Mouse (Mus musculus) thymus, adult 2 months (tissue): ENCODE measurements around the gene Bmf. TPM values are rescaled to one million over a fixed set of nuclear protein-coding genes. Genes with fewer than 3 reads are reported as not detected.
A peak's percentile ranks its signal among the peaks of the same experiment; 100 is the strongest.

Source experiments
- DNase-seq: peaks from one replicate; pipeline ENCODE4 v3.0.0; 2021
- H3K27ac ChIP-seq: fragments of 200-500 bp; 2 replicates; pipeline ENCODE4 v1.5.1; 2012; ENCODE audit warnings: low read length, control low read depth; ENCODE audit not compliant: control insufficient read depth, insufficient read depth
- H3K27me3 ChIP-seq: fragments of 200-500 bp; 2 replicates; pipeline ENCODE4 v1.6.1; 2012; ENCODE audit warnings: mild to moderate bottlenecking, low read length, moderate library complexity, mixed read lengths; ENCODE audit not compliant: control insufficient read depth, insufficient read depth
- H3K36me3 ChIP-seq: fragments of 200-500 bp; 2 replicates; pipeline ENCODE4 v1.6.1; 2012; ENCODE audit warnings: mild to moderate bottlenecking, low read length, moderate library complexity; ENCODE audit not compliant: control insufficient read depth, insufficient read depth
- H3K4me1 ChIP-seq: fragments of 200-500 bp; replicated peaks from 2 replicates; pipeline ENCODE4 v1.6.1; 2012; ENCODE audit warnings: low read length; ENCODE audit not compliant: control insufficient read depth, insufficient read depth
- H3K4me3 ChIP-seq: fragments of 200-500 bp; 2 replicates; pipeline ENCODE4 v1.5.1; 2012; ENCODE audit warnings: mild to moderate bottlenecking, low read length, control low read depth, moderate library complexity; ENCODE audit not compliant: control insufficient read depth, insufficient read depth
- CTCF ChIP-seq: fragments of 200-500 bp; IDR thresholded peaks from 2 replicates; pipeline ENCODE4 v1.5.1; 2012; ENCODE audit warnings: mild to moderate bottlenecking, control low read depth, low read length, moderate library complexity, borderline replicate concordance; ENCODE audit not compliant: control insufficient read depth, poor library complexity, insufficient read depth; ENCODE audit errors: extremely low read depth
- POLR2A ChIP-seq: fragments of 200-500 bp; IDR thresholded peaks from 2 replicates; pipeline ENCODE4 v1.6.1; 2012; ENCODE audit warnings: mild to moderate bottlenecking, low read length, control low read depth, moderate library complexity; ENCODE audit not compliant: control insufficient read depth, poor library complexity, insufficient read depth; ENCODE audit errors: extremely low read depth
- WGBS: fragments of 180-500 bp; shearing (Covaris S2); methylation state at CpG from one replicate; pipeline ENCODE4 v1.1.7; 2018; 5-methylcytosine and 5-hydroxymethylcytosine counted together
- polyA plus RNA-seq: library from polyadenylated mRNA; depleted of rRNA; stranded (reverse); fragments of >200 nt; gene quantifications from 2 replicates; pipeline ENCODE4 v1.2.3, GENCODE M21; 2012

The Bmf gene
- polyA plus RNA-seq, 1 experiment, result 67.3 TPM

- DNase-seq, result no peak
- no peaks in the 10 kb centered on the region for H3K36me3 ChIP-seq
Observed at GRCm38 (mm10) chr2:118512418-118513377, 36.8 kb downstream of the Bmf start.

GRCm38 (mm10) chr2:118511779-118512417 is 37.6 kb downstream of the Bmf start:
- Histone ChIP-seq H3K36me3 (no peaks in the 10 kb centered on the region), H3K27me3 (no peaks in the 10 kb centered on the region), H3K27ac (no peak overlapping the region), H3K4me3 (no peak overlapping the region), H3K4me1 (peaks cover 12% of the 10 kb centered on the region)
- WGBS, result 47% methylated on average over 11 of the region's 11 CpGs
- TF ChIP-seq POLR2A, result no peak
- no peak for TF ChIP-seq CTCF
- no peak for DNase-seq

More at GRCm38 (mm10) chr2:118512418-118513377, 36.8 kb downstream of the Bmf start:
- Histone ChIP-seq H3K27me3 (no peaks in the 10 kb centered on the region), H3K4me3 (no peak overlapping the region), H3K27ac (no peak overlapping the region), H3K4me1 (peaks cover 12% of the 10 kb centered on the region)
- 83% methylated on average over 16 of the region's 16 CpGs for WGBS
- no peak for TF ChIP-seq CTCF
- no peak for TF ChIP-seq POLR2A

- WGBS, result 93% methylated on average over 29 of the region's 29 CpGs
- H3K4me3 ChIP-seq, result no peak overlapping the region
- H3K27me3 ChIP-seq, result no peaks in the 10 kb centered on the region
- no peaks in the 10 kb centered on the region for H3K36me3 ChIP-seq
- H3K27ac ChIP-seq, result no peak overlapping the region
- TF ChIP-seq POLR2A, result no peak
- TF ChIP-seq CTCF, result no peak
- peaks cover 12% of the 10 kb centered on the region for H3K4me1 ChIP-seq
- no peak for DNase-seq
Observed at GRCm38 (mm10) chr2:118510447-118511310, 38.8 kb downstream of the Bmf start.

- H3K27me3 ChIP-seq, result no peaks in the 10 kb centered on the region
- peaks cover 19% of the 10 kb centered on the region for H3K4me1 ChIP-seq
- WGBS, result 95% methylated on average over 8 of the region's 8 CpGs
- no peak for TF ChIP-seq POLR2A
- TF ChIP-seq CTCF, result no peak
- H3K27ac ChIP-seq, result no peak overlapping the region
- DNase-seq, result no peak
- H3K36me3 ChIP-seq, result no peaks in the 10 kb centered on the region
- H3K4me3 ChIP-seq, result no peak overlapping the region
Observed at GRCm38 (mm10) chr2:118509688-118510446, 39.6 kb downstream of the Bmf start.

- peaks cover 15% of the 10 kb centered on the region for H3K4me1 ChIP-seq
- WGBS, result 94% methylated on average over 7 of the region's 7 CpGs
- no peak for DNase-seq
- no peak for TF ChIP-seq CTCF
- no peak for TF ChIP-seq POLR2A
- H3K4me3 ChIP-seq, result no peak overlapping the region
- no peaks in the 10 kb centered on the region for H3K36me3 ChIP-seq
- no peaks in the 10 kb centered on the region for H3K27me3 ChIP-seq
- no peak overlapping the region for H3K27ac ChIP-seq
Observed at GRCm38 (mm10) chr2:118507126-118507525, 42.4 kb downstream of the Bmf start.

- WGBS, result 62% methylated on average over 2 of the region's 2 CpGs
- Histone ChIP-seq H3K27ac (peak overlapping the region; percentile 92), H3K27me3 (no peaks in the 10 kb centered on the region), H3K4me3 (no peak overlapping the region; the same call in 1 of the 2 replicates), H3K4me1 (peaks cover 59% of the 10 kb centered on the region), H3K36me3 (no peaks in the 10 kb centered on the region)
- TF ChIP-seq POLR2A (no peak), CTCF (no peak)
- DNase-seq, result no peak
Observed at GRCm38 (mm10) chr2:118500191-118500590, 49.3 kb downstream of the Bmf start.
